Mouse (Mus musculus) forebrain, embryonic 12.5 days (tissue): ENCODE data around the gene Wdr63. TPM values are rescaled to one million over a fixed set of nuclear protein-coding genes. Genes with fewer than 3 reads are reported as not detected.

Source experiments
- ATAC-seq: fragments of 200-750 bp; cut with Nextera tagmentation; 2 replicates; pipeline ENCODE4 v1.8.0; 2017; ENCODE audit warnings: moderate TSS enrichment; ENCODE audit not compliant: low FRiP score
- H3K27ac ChIP-seq: fragments of 300-500 bp; sonication (generic); 2 replicates; pipeline ENCODE4 v1.5.1; 2016; ENCODE audit warnings: mild to moderate bottlenecking
- H3K27me3 ChIP-seq: fragments of 300-500 bp; sonication (generic); 2 replicates; pipeline ENCODE4 v1.6.1; 2016; ENCODE audit warnings: mild to moderate bottlenecking
- H3K36me3 ChIP-seq: fragments of 300-500 bp; sonication (generic); replicated peaks from 2 replicates; pipeline ENCODE4 v1.6.1; 2016; ENCODE audit warnings: mild to moderate bottlenecking
- H3K4me1 ChIP-seq: fragments of 300-500 bp; sonication (generic); 2 replicates; pipeline ENCODE4 v1.6.1; 2016
- H3K4me2 ChIP-seq: fragments of 300-500 bp; sonication (generic); 2 replicates; pipeline ENCODE4 v1.6.1; 2016; ENCODE audit warnings: mild to moderate bottlenecking, moderate library complexity
- H3K4me3 ChIP-seq: fragments of 300-500 bp; sonication (generic); replicated peaks from 2 replicates; pipeline ENCODE4 v1.5.1; 2016; ENCODE audit warnings: mild to moderate bottlenecking
- H3K9ac ChIP-seq: fragments of 300-500 bp; sonication (generic); 2 replicates; pipeline ENCODE4 v1.6.1; 2016; ENCODE audit warnings: mild to moderate bottlenecking
- H3K9me3 ChIP-seq: fragments of 300-500 bp; sonication (generic); 2 replicates; pipeline ENCODE4 v1.6.1; 2016
- WGBS: fragments of 180-500 bp; shearing (Covaris S2); methylation state at CpG from one replicate; pipeline ENCODE4 v1.1.7; 2016; 5-methylcytosine and 5-hydroxymethylcytosine counted together
- polyA plus RNA-seq: library from polyadenylated mRNA; unstranded; fragments of >200 nt; fragmentation: Nextera tagmentation; extraction: Ambion mirVana; gene quantifications from 2 replicates; pipeline ENCODE4 v1.2.1, GENCODE M21; 2016

Gene Wdr63
- polyA plus RNA-seq, 1 experiment from 2014 or later = 0.49 TPM

- Histone ChIP-seq H3K4me3 (no peak overlapping the region), H3K27me3 (peaks cover 6% of the 10 kb centered on the region; the same call in 1 of the 2 replicates), H3K9me3 (no peaks in the 10 kb centered on the region), H3K4me1 (peaks cover 4% of the 10 kb centered on the region; the same call in 1 of the 2 replicates), H3K27ac (no peak overlapping the region), H3K4me2 (no peak overlapping the region), H3K36me3 (no peaks in the 10 kb centered on the region), H3K9ac (no peak overlapping the region)
- 65% methylated on average over 11 of the region's 11 CpGs for WGBS
- no peak for ATAC-seq
Measured at GRCm38 (mm10) chr3:146044977-146045376, 63.0 kb downstream of the Wdr63 start.

GRCm38 (mm10) chr3:146041382-146041781, 66.5 kb downstream of the Wdr63 start:
- 94% methylated on average over 11 of the region's 11 CpGs for WGBS
- H3K4me1 ChIP-seq = peaks cover 6% of the 10 kb centered on the region
- no peaks in the 10 kb centered on the region for H3K36me3 ChIP-seq
- no peaks in the 10 kb centered on the region for H3K9me3 ChIP-seq
- H3K4me2 ChIP-seq = no peak overlapping the region
- H3K4me3 ChIP-seq = no peak overlapping the region
- ATAC-seq = no peak
- H3K9ac ChIP-seq = no peak overlapping the region
- H3K27ac ChIP-seq = no peak overlapping the region
- no peaks in the 10 kb centered on the region for H3K27me3 ChIP-seq

DNA sequence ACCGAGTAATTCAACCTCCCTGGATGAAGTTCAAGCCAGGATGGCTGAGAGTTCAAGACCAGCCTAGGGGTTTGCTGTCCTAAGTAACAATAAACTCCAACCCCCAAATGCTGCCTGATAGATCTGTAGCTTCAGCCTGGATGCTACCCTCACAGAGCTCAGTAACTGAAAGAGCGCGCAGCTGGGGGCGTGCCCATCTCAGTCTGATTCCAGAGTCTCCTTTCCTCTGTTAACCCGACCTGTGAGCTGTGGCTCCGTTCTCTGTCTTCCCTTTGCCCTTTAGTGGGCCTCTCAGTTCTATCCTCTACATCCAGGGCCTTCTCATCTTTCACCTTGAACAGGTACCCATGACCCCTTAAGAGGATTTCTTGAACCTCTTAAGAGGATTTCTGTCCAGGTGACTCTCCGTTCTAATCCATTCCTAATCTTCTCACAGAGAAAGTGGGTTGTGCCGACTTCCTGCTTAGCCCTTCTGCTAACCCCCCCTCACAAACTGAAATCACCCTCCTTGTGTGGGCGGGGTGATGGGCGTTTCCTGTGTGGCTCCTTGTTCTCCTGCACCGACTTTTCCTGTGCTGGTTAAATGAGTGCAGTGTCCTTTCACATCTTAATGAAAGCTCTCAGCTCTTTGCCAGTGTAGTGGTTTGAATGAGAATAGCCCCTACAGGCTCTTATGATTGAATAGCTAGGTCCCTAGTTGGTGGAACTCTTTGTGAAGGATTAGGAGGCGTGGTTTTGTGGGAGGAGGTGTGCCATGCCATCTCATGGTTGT, 68.6 kb downstream of the Wdr63 start:
- no peaks in the 10 kb centered on the region for H3K9me3 ChIP-seq
- H3K27me3 ChIP-seq = no peaks in the 10 kb centered on the region
- WGBS = 58% methylated on average over 12 of the region's 12 CpGs
- H3K36me3 ChIP-seq = no peaks in the 10 kb centered on the region
- no peak overlapping the region for H3K27ac ChIP-seq
- no peak for ATAC-seq
- no peak overlapping the region for H3K4me2 ChIP-seq
- no peak overlapping the region for H3K4me3 ChIP-seq
- no peak overlapping the region for H3K9ac ChIP-seq
- peaks cover 6% of the 10 kb centered on the region for H3K4me1 ChIP-seq

GRCm38 (mm10) chr3:146037906-146038305, 70.0 kb downstream of the Wdr63 start:
- Histone ChIP-seq H3K4me3 (no peak overlapping the region), H3K36me3 (no peaks in the 10 kb centered on the region), H3K4me1 (peaks cover 6% of the 10 kb centered on the region), H3K9me3 (no peaks in the 10 kb centered on the region), H3K9ac (no peak overlapping the region), H3K27me3 (no peaks in the 10 kb centered on the region), H3K4me2 (no peak overlapping the region), H3K27ac (no peak overlapping the region)
- peak; percentile 57; the same call in 1 of the 2 replicates for ATAC-seq
- WGBS = 64% methylated on average over 15 of the region's 15 CpGs

DNA sequence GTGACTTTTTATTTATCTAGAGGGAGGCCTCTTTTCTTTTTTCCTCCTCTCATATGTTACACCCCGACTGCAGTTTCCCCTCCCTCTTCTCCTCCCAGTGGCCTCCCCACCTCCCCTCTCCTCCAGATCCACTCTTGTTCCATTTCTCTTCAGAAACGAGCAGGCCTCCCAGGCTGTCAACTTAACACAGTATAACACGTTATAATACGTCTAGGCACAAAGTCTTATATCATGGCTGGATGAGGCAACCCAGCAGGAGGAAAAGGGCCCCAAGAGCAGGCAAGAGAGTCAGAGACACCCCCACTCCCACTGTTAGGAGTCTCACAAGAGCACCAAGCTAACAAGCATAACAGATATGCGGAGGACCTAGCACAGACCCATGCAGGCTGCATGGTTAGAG, 75.0 kb downstream of the Wdr63 start:
- 87% methylated on average over 5 of the region's 5 CpGs for WGBS
- no peaks in the 10 kb centered on the region for H3K9me3 ChIP-seq
- H3K9ac ChIP-seq = no peak overlapping the region
- no peak overlapping the region for H3K4me2 ChIP-seq
- peaks cover 10% of the 10 kb centered on the region for H3K4me1 ChIP-seq
- 0 out of 2 replicates have a peak, but pooled peaks cover 4% of the 10 kb centered on the region for H3K27me3 ChIP-seq
- no peaks in the 10 kb centered on the region for H3K36me3 ChIP-seq
- H3K4me3 ChIP-seq = no peak overlapping the region
- no peak for ATAC-seq
- H3K27ac ChIP-seq = no peak overlapping the region

DNA sequence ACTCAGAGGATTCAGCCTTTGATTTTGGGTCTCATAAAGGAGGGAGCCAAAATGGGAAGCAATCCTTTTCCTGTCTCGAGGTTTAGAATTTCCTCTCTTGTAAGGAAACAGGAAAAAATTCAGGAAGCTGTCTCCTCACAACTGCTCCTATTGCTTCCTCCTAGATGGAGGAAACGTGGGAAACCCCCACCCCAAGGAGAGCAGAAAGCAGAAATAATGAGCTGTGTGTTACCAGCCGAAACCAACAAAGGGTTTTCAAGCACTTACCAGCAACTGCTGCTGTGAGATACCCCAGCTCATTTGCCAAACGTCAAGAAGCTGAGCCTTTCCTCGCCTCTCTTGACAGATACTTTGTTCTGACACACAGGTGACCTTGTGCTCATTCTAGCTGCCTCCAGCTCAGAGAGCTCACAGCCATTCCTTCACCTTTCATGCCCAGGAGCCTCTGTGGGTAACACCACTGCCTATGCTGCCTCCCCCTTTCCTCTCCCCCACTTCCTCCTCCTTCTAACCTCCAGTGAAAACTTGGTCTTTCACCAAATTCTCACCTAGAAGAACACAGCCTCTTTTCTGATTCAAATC, 77.6 kb downstream of the Wdr63 start:
- no peak for ATAC-seq
- 0 out of 2 replicates have a peak, but pooled peaks cover 4% of the 10 kb centered on the region for H3K27me3 ChIP-seq
- WGBS = 15% methylated on average over 5 of the region's 5 CpGs

DNA sequence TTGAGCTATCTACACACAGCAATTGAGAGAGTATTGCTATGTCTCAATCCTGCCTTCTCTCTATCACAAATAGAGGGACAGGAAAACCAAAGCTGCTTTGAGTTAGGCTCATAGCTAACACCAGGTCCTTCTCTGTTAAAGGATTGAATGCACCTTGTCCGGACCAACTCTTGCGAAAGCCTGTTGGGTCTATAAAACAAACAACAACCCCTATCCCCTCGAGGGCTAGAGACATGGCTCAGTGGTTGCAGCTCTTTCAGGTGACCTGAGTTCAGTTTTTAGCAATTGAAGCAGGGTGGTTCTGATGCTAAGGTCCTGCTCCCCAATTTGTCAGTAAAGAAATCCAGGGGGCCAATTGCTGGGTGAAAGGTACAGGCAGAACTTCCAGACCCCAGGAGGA, 78.7 kb downstream of the Wdr63 start:
- no peak overlapping the region for H3K9ac ChIP-seq
- H3K9me3 ChIP-seq = no peaks in the 10 kb centered on the region
- no peak overlapping the region for H3K4me2 ChIP-seq
- H3K27ac ChIP-seq = no peak overlapping the region
- no peak overlapping the region for H3K4me3 ChIP-seq
- H3K4me1 ChIP-seq = peaks cover 6% of the 10 kb centered on the region; the same call in 1 of the 2 replicates
- 92% methylated on average over 3 of the region's 3 CpGs for WGBS
- ATAC-seq = no peak
- no peaks in the 10 kb centered on the region for H3K36me3 ChIP-seq
- 0 out of 2 replicates have a peak, but pooled peaks cover 4% of the 10 kb centered on the region for H3K27me3 ChIP-seq

More for the DNA sequence above, 77.6 kb downstream of the Wdr63 start:
- peaks cover 6% of the 10 kb centered on the region; the same call in 1 of the 2 replicates for H3K4me1 ChIP-seq
- H3K27ac ChIP-seq = no peak overlapping the region
- no peaks in the 10 kb centered on the region for H3K9me3 ChIP-seq
- H3K4me2 ChIP-seq = no peak overlapping the region
- H3K9ac ChIP-seq = no peak overlapping the region
- H3K4me3 ChIP-seq = no peak overlapping the region
- H3K36me3 ChIP-seq = no peaks in the 10 kb centered on the region

- H3K4me3 ChIP-seq = no peak overlapping the region
- 0 out of 2 replicates have a peak, but pooled peaks cover 4% of the 10 kb centered on the region for H3K27me3 ChIP-seq
- no peak overlapping the region for H3K4me2 ChIP-seq
- no peak overlapping the region for H3K27ac ChIP-seq
- WGBS = 86% methylated on average over 2 of the region's 2 CpGs
- H3K9me3 ChIP-seq = no peaks in the 10 kb centered on the region
- H3K4me1 ChIP-seq = peaks cover 6% of the 10 kb centered on the region; the same call in 1 of the 2 replicates
- H3K36me3 ChIP-seq = no peaks in the 10 kb centered on the region
- H3K9ac ChIP-seq = no peak overlapping the region
- ATAC-seq = no peak
Measured at GRCm38 (mm10) chr3:146028406-146028805, 79.5 kb downstream of the Wdr63 start.

GRCm38 (mm10) chr3:146027116-146027515, 80.8 kb downstream of the Wdr63 start:
- H3K4me2 ChIP-seq = no peak overlapping the region
- H3K9me3 ChIP-seq = no peaks in the 10 kb centered on the region
- H3K9ac ChIP-seq = no peak overlapping the region
- H3K36me3 ChIP-seq = no peaks in the 10 kb centered on the region
- peaks cover 6% of the 10 kb centered on the region; the same call in 1 of the 2 replicates for H3K4me1 ChIP-seq
- H3K27ac ChIP-seq = no peak overlapping the region
- no peak overlapping the region for H3K4me3 ChIP-seq
- 0 out of 2 replicates have a peak, but pooled peaks cover 4% of the 10 kb centered on the region for H3K27me3 ChIP-seq
- 56% methylated on average over 6 of the region's 6 CpGs for WGBS
- ATAC-seq = no peak

GRCm38 (mm10) chr3:146025499-146025898, 82.4 kb downstream of the Wdr63 start:
- 96% methylated on average over 6 of the region's 6 CpGs for WGBS
- 0 out of 2 replicates have a peak, but pooled peaks cover 4% of the 10 kb centered on the region for H3K27me3 ChIP-seq

DNA sequence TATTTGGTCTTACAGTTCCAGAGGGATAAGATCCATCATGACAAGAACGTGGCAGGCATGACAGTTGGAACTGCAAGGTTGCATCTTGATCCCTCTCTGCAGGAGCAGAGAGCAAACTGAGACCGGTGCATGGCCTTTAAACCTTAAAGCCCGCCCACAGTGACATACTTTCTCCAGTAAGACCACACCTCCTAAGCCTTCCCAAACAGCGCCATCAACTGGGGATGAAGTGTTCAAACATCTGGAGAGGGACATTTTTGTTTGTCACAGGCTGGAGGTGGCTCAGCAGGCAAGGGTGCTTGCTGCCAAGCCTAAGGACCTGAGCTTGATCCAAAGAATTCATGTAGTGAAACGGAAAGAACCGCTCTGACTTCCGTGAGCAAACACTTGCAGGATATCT, 83.2 kb downstream of the Wdr63 start:
- H3K36me3 ChIP-seq = no peaks in the 10 kb centered on the region
- H3K4me3 ChIP-seq = no peak overlapping the region
- no peak overlapping the region for H3K27ac ChIP-seq
- no peak overlapping the region for H3K4me2 ChIP-seq
- 88% methylated on average over 7 of the region's 7 CpGs for WGBS
- H3K9ac ChIP-seq = no peak overlapping the region
- no peak for ATAC-seq
- H3K9me3 ChIP-seq = no peaks in the 10 kb centered on the region
- H3K27me3 ChIP-seq = 0 out of 2 replicates have a peak, but pooled peaks cover under 1% of the 10 kb centered on the region
- H3K4me1 ChIP-seq = peaks cover under 1% of the 10 kb centered on the region; the same call in 1 of the 2 replicates

More at GRCm38 (mm10) chr3:146025499-146025898, 82.4 kb downstream of the Wdr63 start:
- Histone ChIP-seq H3K9me3 (no peaks in the 10 kb centered on the region), H3K9ac (no peak overlapping the region), H3K4me2 (no peak overlapping the region), H3K36me3 (no peaks in the 10 kb centered on the region), H3K4me1 (peaks cover 5% of the 10 kb centered on the region; the same call in 1 of the 2 replicates), H3K4me3 (no peak overlapping the region), H3K27ac (no peak overlapping the region)
- no peak for ATAC-seq

DNA sequence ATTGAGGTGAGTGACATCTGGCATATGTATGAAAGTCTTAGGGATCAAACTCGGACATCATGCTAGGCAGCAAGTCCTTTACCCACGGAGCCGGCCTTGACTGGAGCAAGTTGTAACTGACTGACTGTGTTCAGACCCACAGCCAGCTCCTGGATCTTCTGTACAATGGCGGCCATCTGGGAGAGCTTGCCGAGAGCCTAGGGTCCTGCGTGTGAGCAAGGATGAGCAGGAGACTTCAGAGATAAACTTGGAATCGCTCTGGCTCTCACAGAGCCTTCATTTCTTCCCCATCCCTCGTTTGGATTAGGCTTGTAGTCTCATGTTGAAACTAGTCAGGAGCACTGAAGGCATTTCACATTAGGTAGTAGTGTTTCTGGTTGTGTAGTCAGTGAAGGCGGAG, 85.7 kb downstream of the Wdr63 start:
- Histone ChIP-seq H3K4me3 (no peak overlapping the region), H3K9me3 (no peaks in the 10 kb centered on the region), H3K9ac (no peak overlapping the region), H3K27ac (no peak overlapping the region), H3K36me3 (no peaks in the 10 kb centered on the region), H3K4me2 (no peak overlapping the region), H3K4me1 (peaks cover 9% of the 10 kb centered on the region; the same call in 1 of the 2 replicates), H3K27me3 (no peaks in the 10 kb centered on the region)
- ATAC-seq = no peak
- WGBS = 94% methylated on average over 9 of the region's 9 CpGs
